Mouse (Mus musculus): ENCODE data around the gene Anks1b. TPM values are rescaled to one million over a fixed set of nuclear protein-coding genes. Genes with fewer than 3 reads are reported as not detected.

Gene Anks1b
- polyA plus RNA-seq, 1 experiment from 2014 or later = 0.01 TPM

DNA sequence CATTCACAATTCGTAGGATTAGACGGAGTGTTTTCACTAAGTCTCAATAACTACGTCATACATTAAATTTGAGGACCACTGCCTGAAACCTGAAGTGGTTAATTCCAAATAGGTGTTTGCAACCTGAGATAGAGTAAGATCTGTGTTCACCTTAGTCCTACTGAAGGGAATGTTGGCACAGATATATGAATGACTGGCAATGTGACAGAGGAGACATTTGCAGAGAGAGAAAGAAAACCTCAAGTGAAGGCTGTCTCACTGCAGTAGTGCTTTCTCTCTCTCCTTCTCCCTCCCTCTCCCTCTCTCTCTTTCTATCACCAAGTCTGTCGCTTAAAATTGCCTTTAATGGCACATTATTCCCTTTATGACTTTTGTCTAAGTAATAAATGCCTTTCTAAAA, 101.1 kb downstream of the Anks1b start:
- ATAC-seq = no peak

DNA sequence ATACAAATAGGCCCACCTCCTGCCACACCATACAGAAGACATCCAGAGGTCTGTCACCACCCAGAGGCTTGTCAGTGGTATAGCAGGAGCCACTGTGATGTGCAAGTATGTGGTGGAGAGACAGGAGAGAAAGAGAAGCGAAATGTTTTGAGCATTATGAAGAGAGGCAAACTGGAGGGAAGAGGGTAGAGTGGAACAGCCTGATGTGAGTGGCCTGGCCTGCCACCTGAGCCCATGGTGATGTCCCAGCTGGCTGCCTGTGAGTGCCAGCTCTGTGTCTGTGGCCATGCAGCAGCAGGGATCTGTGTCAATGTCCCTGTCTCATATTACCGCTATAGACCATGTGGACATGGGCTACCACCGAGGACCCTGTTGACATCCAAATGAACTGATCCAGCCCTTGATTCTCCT, 102.1 kb downstream of the Anks1b start:
- H3K27me3 ChIP-seq = peaks cover 5% of the 10 kb centered on the region
- TF ChIP-seq CTCF (IDR thresholded peaks at IDR 0.05) = peak; percentile 43
- ATAC-seq = peak; percentile 35
- in situ Hi-C loops (cut with MboI; ENCODE audit: low pct_unique_long_range_greater_than_20kb) = no loop called here
- ChIA-PET CTCF (no interaction called here), POLR2A (no interaction called here)
- DNase-seq (ENCODE audit: low read depth, low spot score) = no peak

More for the DNA sequence above, 101.1 kb downstream of the Anks1b start:
- ChIA-PET POLR2A (no interaction called here), CTCF (no interaction called here)
- TF ChIP-seq CTCF (IDR thresholded peaks at IDR 0.05) = no peak
- peaks cover 10% of the 10 kb centered on the region for H3K27me3 ChIP-seq
- in situ Hi-C loops (cut with MboI; ENCODE audit: low pct_unique_long_range_greater_than_20kb) = no loop called here
- no peak for DNase-seq (ENCODE audit: low read depth, low spot score)

GRCm38 (mm10) chr10:89976577-89976976, 103.3 kb downstream of the Anks1b start:
- in situ Hi-C loops (cut with MboI; ENCODE audit: low pct_unique_long_range_greater_than_20kb) = no loop called here
- ATAC-seq (no peak), DNase-seq (ENCODE audit: low read depth, low spot score) (no peak)
- no peak for TF ChIP-seq CTCF (IDR thresholded peaks at IDR 0.05)
- ChIA-PET POLR2A (no interaction called here), CTCF (interaction anchor here (1.5 kb wide), 1 partner anchor 11 kb away, joined by 3 read pairs; no protein-coding TSS in a partner anchor)
- no peaks in the 10 kb centered on the region for H3K27me3 ChIP-seq

GRCm38 (mm10) chr10:89994171-89994570, 120.9 kb downstream of the Anks1b start:
- ChIA-PET POLR2A (no interaction called here), CTCF (interaction anchor here (0.8 to 1.9 kb wide), 2 partner anchors 7 to 15 kb away, joined by 3 to 5 read pairs; no protein-coding TSS in a partner anchor)
- TF ChIP-seq CTCF (IDR thresholded peaks at IDR 0.05) = no peak
- no peak for DNase-seq (ENCODE audit: low read depth, low spot score)
- in situ Hi-C loops (cut with MboI; ENCODE audit: low pct_unique_long_range_greater_than_20kb) = no loop called here
- no peak for ATAC-seq
- H3K27me3 ChIP-seq = peaks cover 11% of the 10 kb centered on the region

DNA sequence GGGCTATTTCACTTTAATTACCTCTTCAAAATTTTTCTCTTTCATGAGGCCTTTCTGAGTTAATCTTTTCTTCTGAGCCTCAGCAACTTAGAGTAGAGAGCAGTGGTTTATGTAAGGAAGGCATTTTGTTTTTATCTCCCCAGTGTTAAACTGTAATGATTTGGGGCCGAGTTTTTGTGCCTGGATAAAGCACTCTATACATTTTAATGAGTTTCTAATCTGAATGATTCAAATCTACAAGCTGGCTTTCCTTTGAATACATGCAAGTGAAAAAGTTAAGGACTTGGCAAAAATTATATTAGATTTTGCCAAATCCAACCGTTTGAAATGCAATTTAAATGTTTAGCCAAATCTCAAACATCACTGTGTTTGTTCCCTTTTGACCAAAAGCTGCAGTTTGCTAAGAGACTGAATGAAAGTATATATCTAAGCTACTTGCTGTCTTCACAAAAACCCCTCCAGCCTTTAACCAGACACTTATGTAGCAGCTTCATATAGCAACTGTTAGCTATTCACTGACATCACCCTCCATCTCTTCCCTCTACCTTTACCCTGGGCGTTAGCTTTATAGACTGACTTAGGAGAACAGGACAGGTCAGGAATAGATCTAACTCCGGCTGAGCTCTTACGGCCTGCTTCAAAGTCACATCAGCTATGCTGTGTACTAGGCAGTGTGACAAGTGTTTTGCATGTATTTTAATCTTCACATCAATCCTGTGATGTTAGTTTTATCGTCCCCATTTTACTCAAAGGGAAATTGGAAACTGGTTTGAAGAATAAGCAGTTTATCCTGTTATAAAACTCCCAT, 122.5 kb downstream of the Anks1b start:
- in situ Hi-C loops (cut with MboI; ENCODE audit: low pct_unique_long_range_greater_than_20kb) = no loop called here
- no peak for TF ChIP-seq CTCF (IDR thresholded peaks at IDR 0.05)
- no peak for ATAC-seq
- peaks cover 17% of the 10 kb centered on the region for H3K27me3 ChIP-seq
- ChIA-PET CTCF (interaction anchor here (1.9 kb wide), 1 partner anchor 9 kb away, joined by 5 read pairs; no protein-coding TSS in a partner anchor), POLR2A (interaction anchor here (0.6 kb wide), 1 partner anchor 49 kb away, joined by 4 read pairs; no protein-coding TSS in a partner anchor)
- DNase-seq (ENCODE audit: low read depth, low spot score) = no peak

GRCm38 (mm10) chr10:90003980-90004729, 130.8 kb downstream of the Anks1b start:
- in situ Hi-C loops (cut with MboI; ENCODE audit: low pct_unique_long_range_greater_than_20kb) = no loop called here
- TF ChIP-seq CTCF (IDR thresholded peaks at IDR 0.05) = no peak
- ChIA-PET POLR2A (no interaction called here), CTCF (no interaction called here)
- no peak for DNase-seq (ENCODE audit: low read depth, low spot score)
- no peak for ATAC-seq
- peaks cover 15% of the 10 kb centered on the region for H3K27me3 ChIP-seq

DNA sequence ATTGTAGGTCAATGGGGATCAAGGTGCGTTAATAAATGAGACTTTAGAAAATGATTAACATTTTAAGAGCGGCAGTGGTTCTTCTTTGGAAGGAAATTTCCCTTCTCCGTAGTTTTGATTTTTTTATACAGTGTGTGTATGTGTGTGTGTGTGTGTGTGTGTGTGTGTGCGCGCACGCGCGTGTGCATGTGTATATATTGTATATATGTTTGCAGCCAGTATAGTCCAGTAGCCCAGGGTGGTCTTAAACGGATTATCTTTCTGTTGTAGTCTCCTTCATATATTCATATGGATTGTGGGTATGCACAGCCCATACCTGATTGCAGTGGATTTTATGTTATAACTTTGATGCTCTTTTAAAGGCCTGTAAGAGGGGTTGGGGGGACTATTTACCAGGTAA, 131.6 kb downstream of the Anks1b start:
- ChIA-PET POLR2A (no interaction called here), CTCF (no interaction called here)
- peaks cover 13% of the 10 kb centered on the region for H3K27me3 ChIP-seq
- DNase-seq (ENCODE audit: low read depth, low spot score) (no peak), ATAC-seq (no peak)
- in situ Hi-C loops (cut with MboI; ENCODE audit: low pct_unique_long_range_greater_than_20kb) = no loop called here
- no peak for TF ChIP-seq CTCF (IDR thresholded peaks at IDR 0.05)

- DNase-seq (ENCODE audit: low read depth, low spot score) = no peak
- CTCF ChIA-PET = no interaction called here
- no peak for ATAC-seq
- in situ Hi-C loops (cut with MboI; ENCODE audit: low pct_unique_long_range_greater_than_20kb) = loop anchor here (25.0 kb wide), 1 partner anchor 296 kb away; the partner anchor contains the start of genes Actr6 and Uhrf1bp1l
- no peak for TF ChIP-seq CTCF (IDR thresholded peaks at IDR 0.05)
- POLR2A ChIA-PET = no interaction called here
- no peaks in the 10 kb centered on the region for H3K27me3 ChIP-seq
Measured at GRCm38 (mm10) chr10:90033037-90033436, 159.7 kb downstream of the Anks1b start.

DNA sequence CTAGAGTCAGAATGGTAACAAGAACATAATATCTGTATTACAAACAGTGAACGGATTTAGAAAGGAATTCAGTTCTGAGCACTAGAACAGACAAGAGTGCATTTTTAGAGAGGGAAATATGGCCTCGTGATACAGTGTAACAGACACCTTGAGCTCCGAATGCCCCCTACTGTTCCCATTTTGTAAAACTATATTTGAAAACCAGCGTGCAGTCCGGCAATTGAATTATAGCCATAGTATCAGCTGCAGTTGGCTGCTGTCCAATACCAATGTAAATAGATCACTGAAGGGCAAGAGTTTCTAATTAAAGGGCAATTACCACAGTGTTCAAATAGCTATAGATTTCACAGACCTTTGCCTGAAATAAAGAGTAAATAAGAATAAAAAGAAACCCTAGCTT, 170.0 kb downstream of the Anks1b start:
- ATAC-seq = no peak
- no peak for TF ChIP-seq CTCF (IDR thresholded peaks at IDR 0.05)
- DNase-seq (ENCODE audit: low read depth, low spot score) = no peak
- CTCF ChIA-PET = interaction anchor here (0.8 to 1.2 kb wide), 4 partner anchors 26 to 654 kb away, joined by 3 to 4 read pairs (median 3); no protein-coding TSS in a partner anchor
- POLR2A ChIA-PET = no interaction called here
- in situ Hi-C loops (cut with MboI; ENCODE audit: low pct_unique_long_range_greater_than_20kb) = loop anchor here (25.0 kb wide), 1 partner anchor 306 kb away; the partner anchor contains the start of genes Actr6 and Uhrf1bp1l
- no peaks in the 10 kb centered on the region for H3K27me3 ChIP-seq

GRCm38 (mm10) chr10:90043773-90044172, 170.5 kb downstream of the Anks1b start:
- no peaks in the 10 kb centered on the region for H3K27me3 ChIP-seq
- TF ChIP-seq CTCF (IDR thresholded peaks at IDR 0.05) = no peak
- DNase-seq (ENCODE audit: low read depth, low spot score) = no peak
- CTCF ChIA-PET = interaction anchor here (0.8 to 1.2 kb wide), 4 partner anchors 25 to 653 kb away, joined by 3 to 4 read pairs (median 3); no protein-coding TSS in a partner anchor
- in situ Hi-C loops (cut with MboI; ENCODE audit: low pct_unique_long_range_greater_than_20kb) = loop anchor here (25.0 kb wide), 1 partner anchor 306 kb away; the partner anchor contains the start of genes Actr6 and Uhrf1bp1l
- POLR2A ChIA-PET = no interaction called here
- ATAC-seq = no peak
